Mouse (Mus musculus): Measurements from ENCODE around the gene Osbpl8.

Osbpl8 gene

GRCm38 (mm10) chr10:111234450-111235288, 70.1 kb downstream of the Osbpl8 start:
- DNase-seq (ENCODE audit: low spot score in 2 of 2), result peak in 1 of 2 experiments; percentile 17

- DNase-seq (ENCODE audit: low spot score in 2 of 2), result no peak
Measured at GRCm38 (mm10) chr10:111235289-111235570, 70.7 kb downstream of the Osbpl8 start.

DNA sequence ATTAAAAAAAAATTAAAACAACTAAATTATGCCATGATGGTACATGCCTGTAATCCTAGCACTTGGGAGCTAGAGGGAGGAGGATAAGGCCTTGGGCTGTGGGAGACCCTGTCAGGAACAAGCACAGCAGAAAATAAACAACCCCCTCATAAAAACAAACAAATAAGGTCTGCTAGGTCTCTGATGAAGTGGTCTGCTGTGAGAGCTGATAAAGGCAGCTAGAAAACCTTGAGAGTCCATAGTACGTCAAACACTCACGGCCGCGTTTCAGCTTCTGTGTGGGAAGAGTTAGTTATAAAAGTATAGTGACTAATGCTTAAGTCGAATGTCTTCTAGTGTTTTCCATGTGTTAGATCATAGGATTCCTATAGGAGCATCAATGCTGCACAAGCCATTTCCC, 72.9 kb downstream of the Osbpl8 start:
- no peak for DNase-seq (ENCODE audit: low spot score in 2 of 2)

- DNase-seq (ENCODE audit: low spot score in 2 of 2), result no peak
Measured at GRCm38 (mm10) chr10:111242677-111243076, 78.1 kb downstream of the Osbpl8 start.

- DNase-seq (ENCODE audit: low spot score in 2 of 2), result no peak
Measured at GRCm38 (mm10) chr10:111247609-111248008, 83.1 kb downstream of the Osbpl8 start.

GRCm38 (mm10) chr10:111248177-111248576, 83.6 kb downstream of the Osbpl8 start:
- no peak for DNase-seq (ENCODE audit: low spot score in 2 of 2)

DNA sequence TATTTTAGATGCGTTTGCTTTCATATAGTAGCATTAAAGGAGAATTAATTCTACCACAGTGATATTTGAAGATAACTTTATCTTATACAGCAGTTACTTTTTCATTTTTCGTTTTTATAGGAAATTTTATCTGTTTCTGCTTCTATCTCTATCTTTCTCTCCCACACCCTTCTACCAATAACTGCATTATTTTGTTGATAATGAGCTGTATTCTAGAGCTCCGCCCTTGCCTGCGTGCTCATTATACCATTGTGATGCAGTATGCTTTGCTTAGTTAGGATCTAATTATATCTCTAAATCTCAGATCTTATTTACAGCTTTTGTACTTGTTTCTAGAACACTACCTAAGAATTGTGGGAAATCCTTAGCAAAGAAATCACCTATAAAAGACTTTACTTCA, 85.6 kb downstream of the Osbpl8 start:
- no peak for DNase-seq (ENCODE audit: low spot score in 2 of 2)

- DNase-seq (ENCODE audit: low spot score in 2 of 2), result no peak
Measured at GRCm38 (mm10) chr10:111251666-111252065, 87.1 kb downstream of the Osbpl8 start.

- no peak for DNase-seq (ENCODE audit: low spot score in 2 of 2)
Measured at GRCm38 (mm10) chr10:111255228-111255627, 90.7 kb downstream of the Osbpl8 start.

GRCm38 (mm10) chr10:111256156-111256555, 91.6 kb downstream of the Osbpl8 start:
- no peak for DNase-seq (ENCODE audit: low spot score in 2 of 2)

DNA sequence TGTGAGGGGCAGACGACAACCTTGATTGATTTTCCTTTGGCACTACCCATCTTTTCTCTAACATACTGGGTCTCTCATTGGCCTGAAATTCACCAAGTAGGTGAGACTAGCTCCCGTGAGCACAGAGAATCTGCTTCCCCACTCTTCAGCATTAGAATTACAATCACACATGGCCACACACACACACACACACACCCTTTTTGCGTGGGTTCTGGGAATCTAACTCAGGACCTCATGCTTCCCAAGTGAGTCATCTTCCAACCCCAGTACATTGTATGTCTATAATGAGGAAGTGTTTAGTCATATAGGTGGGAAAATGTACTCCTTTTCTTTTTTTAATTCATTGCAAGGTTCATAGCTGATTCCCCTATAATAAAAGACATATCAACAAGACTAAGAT, 92.8 kb downstream of the Osbpl8 start:
- DNase-seq (ENCODE audit: low spot score in 2 of 2), result no peak

GRCm38 (mm10) chr10:111258256-111258655, 93.7 kb downstream of the Osbpl8 start:
- DNase-seq (ENCODE audit: low spot score in 2 of 2), result no peak

DNA sequence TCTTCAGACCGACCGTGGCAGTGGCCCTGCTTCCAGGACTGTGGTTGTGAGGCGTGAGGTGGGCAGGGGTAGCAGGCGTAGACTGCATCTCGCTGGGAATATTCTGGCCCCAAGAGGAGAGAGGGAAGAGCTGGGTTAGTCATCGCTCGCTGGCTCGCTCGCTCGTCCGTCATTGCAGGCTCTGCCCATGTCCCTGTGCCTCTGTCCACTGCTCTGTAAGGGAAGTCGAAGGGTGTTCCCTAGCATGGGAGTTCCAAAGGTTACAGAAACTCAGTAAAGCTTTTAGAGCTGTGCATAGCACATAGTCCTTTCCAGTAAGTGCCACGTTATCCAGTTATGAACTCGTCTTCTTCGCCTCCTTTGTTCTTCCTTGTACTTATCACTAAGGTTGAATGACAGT, 107.1 kb downstream of the Osbpl8 start:
- no peak for DNase-seq (ENCODE audit: low spot score in 2 of 2)

DNA sequence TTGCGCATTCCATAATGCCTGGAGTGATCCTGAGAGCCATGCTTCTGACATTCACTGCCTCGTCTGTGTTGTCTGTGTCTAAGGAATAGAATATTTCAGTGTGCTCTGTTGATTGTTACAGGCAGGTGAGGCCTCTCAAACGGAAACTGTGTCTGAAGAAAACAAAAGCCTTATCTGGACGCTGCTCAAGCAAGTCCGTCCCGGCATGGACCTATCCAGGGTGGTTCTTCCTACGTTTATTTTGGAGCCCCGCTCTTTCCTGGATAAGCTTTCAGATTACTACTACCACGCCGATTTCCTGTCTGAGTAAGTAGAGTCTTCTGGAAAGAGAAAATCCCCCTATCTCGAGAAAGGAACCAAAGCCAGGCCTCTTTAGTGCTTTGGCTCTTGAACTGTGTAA, 108.4 kb downstream of the Osbpl8 start:
- DNase-seq (ENCODE audit: low spot score in 2 of 2), result no peak

DNA sequence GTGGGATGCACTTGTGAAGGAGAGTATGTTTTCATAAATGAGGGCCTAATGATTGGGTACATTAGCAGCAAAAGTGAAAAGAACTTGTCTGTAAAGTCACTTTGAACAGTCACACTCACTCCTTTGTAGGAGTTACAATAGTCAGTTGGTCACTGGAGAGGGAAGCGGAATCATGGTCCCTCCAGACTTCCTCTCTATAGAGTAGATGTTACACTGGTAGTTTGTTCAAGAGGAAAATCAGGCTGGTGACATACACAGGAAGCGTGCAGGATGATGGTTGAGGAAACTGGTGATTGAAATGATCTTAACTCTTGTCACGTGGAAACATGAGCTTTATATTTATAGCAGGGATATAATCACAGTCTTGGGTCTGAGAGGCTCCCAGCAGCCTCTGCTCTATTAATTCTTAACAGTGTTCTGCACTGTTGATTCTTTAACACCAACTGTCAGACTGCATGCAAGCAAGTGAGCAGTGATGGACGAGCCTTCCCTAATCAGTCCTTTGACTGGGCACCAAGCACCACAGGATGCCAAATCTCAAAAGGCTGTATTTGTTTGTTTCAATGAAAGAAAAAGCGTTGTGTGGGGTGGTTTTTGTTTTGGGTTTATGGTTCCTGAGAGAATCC, 109.0 kb downstream of the Osbpl8 start:
- no peak for DNase-seq (ENCODE audit: low spot score in 2 of 2)

GRCm38 (mm10) chr10:111275822-111276221, 111.3 kb downstream of the Osbpl8 start:
- no peak for DNase-seq (ENCODE audit: low spot score in 2 of 2)

DNA sequence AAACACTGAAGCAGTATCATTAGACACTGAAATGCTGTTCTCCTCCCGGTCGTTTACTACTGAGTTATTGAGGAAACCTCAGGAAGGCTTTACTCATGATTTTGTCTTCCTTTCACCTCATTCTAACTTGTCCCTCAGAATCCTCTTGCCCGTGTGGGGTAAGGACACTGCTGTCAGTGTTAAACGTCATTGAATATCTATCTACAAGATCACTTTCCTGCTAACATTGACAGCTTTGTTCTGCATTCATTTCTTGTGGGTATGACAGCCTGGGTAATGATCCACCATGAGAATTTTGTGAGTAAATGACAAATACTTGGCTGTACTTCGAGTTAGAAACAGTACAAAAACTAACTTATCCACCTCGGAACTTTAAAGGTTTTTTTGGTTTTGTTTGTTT, 133.1 kb downstream of the Osbpl8 start:
- no peak for DNase-seq (ENCODE audit: low spot score in 2 of 2)

DNA sequence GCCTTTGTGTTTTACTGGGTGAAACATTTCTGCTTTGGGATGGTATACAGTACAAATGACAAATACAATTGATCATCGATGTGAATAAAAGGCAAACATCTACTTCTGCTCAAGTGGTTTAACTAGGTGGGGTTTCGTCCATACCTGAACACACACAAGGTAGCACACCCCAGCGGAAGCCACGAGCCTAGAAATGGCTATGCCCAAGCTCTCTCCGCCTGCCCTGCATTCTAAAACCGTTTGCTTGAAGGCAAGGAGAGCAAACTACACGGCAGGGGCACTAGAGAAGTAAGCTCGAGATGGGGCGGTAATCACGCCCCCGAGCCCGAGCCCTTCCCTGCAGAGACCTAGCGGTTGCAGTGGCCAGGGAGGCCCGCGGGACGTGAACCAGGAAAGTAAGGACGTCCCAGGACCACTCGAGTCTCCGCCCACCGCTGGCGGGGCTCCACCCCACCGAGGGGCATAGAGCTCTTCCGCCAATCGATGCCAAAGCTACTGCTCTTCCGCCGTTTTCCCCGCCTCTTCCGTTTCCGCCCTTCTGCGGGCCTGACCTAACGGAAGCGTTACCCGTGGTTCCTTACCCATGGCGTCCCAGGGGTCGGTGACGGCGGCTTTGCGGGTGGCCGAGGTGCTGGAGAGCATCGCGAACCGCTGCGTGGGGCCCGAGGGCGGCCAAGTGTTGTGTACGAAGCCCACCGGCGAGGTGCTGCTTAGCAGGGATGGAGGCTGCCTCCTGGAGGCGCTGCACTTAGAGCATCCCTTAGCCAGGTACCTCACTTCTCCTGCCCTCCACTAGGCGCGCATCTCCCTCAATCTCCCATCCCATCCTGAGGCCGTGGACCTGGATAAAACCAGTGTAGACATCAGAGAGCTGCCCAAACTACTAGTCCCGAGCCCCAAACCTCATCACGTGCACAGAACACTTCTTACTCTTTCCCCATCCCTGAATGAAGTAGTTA, 133.9 kb downstream of the Osbpl8 start, which contains the start of gene Bbs10:
Gene Bbs10 (plus strand): TSS at position 540 of the 959 bp plus-strand sequence.
- peak; percentile 91 to 95 for DNase-seq (ENCODE audit: low spot score in 2 of 2)

DNA sequence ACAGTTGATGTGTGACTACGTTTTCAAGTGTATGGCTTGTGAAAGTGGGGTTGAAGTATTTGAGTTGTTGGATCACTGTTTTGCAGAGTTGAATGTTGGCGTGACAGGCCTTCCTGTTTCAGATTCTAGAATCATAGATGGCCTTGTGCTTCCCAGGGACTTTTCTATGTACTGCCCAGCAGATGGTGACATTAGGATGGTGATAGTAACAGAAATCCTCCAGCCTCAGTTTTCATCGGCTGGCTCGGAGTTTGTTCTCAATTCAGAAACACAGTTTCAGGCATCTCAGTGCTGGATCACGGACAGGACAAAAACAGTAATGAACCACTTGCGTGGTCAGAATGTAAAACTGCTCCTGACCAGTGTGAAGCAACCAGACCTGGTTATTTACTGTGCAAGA, 135.0 kb downstream of the Osbpl8 start:
- no peak for DNase-seq (ENCODE audit: low spot score in 2 of 2)

DNA sequence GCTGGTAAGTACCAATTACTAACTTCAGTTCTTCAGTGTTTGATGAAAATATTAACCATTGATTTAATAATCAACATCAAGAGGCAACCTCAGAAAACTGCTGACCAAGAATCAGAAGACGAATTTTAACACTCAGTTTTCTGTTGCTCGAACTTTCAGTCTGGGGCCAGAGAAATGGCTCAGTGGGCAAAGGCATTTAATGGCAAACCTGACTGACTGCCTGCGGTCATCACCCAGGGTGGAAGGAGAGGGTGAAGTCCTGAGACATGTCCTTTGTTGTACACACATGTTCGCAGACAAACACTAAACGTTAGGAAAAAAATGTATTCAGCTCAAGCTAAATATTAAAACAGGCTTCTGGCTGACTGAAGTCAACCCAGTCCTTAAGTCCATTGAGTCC, 136.5 kb downstream of the Osbpl8 start:
- no peak for DNase-seq (ENCODE audit: low spot score in 2 of 2)

DNA sequence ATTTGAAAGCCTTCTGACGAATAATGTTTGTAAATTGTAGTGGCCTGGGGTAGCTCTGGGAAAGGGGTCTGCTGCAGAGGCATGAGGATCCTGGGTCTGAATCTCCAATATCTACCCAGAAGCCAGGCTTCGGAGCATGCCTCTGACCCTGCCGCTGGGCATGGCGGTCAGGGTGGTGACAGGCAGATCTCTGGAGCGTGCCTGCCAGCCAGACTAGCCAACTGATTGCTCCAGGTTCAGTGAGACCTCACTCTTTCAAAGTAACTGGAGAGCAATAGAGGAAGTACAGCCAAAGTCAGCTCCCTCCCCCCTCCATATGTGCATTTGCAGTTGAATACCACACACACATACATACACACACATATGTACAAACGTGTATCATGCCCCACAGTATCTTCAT, 137.9 kb downstream of the Osbpl8 start:
- no peak for DNase-seq (ENCODE audit: low spot score in 2 of 2)

GRCm38 (mm10) chr10:111308850-111309501, 144.4 kb downstream of the Osbpl8 start:
- no peak for DNase-seq (ENCODE audit: low spot score in 2 of 2)

All from urinary bladder, postnatal 36 days (tissue).